Mouse (Mus musculus) E14TG2a.4 (cell line): ENCODE measurements around the gene Snph.

Source experiments
- CTCF ChIP-seq: conservative IDR thresholded peaks from 2 replicates; pipeline ENCODE4 v1.5.1; 2014; ENCODE audit warnings: low read length
- NANOG ChIP-seq: IDR thresholded peaks from 2 replicates; pipeline ENCODE4 v1.6.1; 2014; ENCODE audit warnings: borderline replicate concordance, low read length, mixed read lengths
- POU5F1 ChIP-seq: IDR thresholded peaks from 2 replicates; pipeline ENCODE4 v1.6.1; 2014; ENCODE audit warnings: low read length, borderline replicate concordance

DNA sequence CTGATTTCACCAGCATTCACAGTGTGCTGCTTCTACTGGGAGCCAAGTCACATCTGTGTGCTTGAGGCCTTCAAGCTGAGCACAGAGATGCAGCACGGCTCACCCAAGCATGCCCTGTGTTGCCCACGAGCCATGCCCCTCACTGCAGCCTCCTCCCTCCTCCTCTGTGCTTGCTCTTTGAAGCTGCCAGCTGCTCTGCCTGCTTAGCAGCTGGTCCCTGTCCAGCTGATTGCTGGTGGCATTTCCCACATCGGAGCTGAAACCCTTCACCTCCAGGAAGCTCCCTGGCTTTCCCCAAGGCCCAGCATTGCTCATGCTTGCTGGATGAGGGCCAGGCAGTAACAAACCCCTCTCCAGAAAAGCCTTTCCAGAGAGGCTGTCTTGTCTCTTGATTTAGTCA lies 22.4 kb downstream of the Snph start:
- no peak for TF ChIP-seq CTCF
- TF ChIP-seq NANOG = no peak
- no peak for TF ChIP-seq POU5F1
